Mouse (Mus musculus): ENCODE results near the gene Slc22a12.

Gene Slc22a12

GRCm38 (mm10) chr19:6494032-6494431 is 48.8 kb downstream of the Slc22a12 start:
- no peak for DNase-seq (ENCODE audit: low read depth, low spot score)

GRCm38 (mm10) chr19:6493219-6493618 is 49.6 kb downstream of the Slc22a12 start:
- DNase-seq (ENCODE audit: low read depth, low spot score) = no peak

DNA sequence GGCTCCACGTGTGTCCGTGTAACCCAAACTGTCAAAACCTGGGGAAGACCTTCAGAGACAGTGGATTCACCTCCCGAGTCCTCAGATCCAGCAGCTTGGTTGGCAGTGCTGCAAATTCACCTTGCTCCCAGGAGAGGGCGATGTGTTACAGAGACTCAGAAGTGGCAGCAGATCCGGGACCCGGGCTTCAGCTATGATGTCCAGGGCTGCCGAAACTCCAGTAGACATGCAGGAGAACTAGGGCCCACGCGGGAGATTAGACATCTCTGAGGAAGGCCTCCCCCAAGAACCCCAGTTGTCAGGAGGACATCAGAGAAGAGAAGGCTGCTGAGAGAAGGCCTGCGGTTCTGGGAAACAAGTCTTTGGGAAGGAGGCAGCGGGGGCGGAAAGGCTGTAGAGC is 50.7 kb downstream of the Slc22a12 start:
- peak; percentile 55 for DNase-seq (ENCODE audit: low read depth, low spot score)

- no peak for DNase-seq (ENCODE audit: low read depth, low spot score)
Measured at GRCm38 (mm10) chr19:6491538-6491937, 51.3 kb downstream of the Slc22a12 start.

DNA sequence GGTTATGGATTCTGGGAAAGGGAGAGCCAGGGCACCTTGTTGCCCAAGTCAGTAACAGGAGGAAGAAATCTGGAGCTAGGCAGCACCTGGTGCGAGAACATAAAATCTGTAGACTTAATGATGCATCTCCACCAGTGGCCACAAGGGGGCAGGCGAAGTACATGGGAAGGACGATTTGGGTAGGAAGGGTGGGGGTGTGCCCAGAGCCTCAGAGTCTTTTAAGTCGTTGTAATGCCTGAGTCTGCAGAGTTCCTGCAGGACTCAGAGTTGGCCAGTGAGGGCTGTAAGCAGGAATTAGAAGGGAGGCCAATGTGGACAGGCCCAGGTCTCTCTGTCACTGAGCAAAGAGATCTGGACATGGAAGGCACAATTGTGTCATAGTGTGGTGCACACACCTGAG is 53.8 kb downstream of the Slc22a12 start:
- DNase-seq (ENCODE audit: low read depth, low spot score) = peak; percentile 81
